ENCODE assay signal across 11 mouse cellular contexts in the genomic region with DNA sequence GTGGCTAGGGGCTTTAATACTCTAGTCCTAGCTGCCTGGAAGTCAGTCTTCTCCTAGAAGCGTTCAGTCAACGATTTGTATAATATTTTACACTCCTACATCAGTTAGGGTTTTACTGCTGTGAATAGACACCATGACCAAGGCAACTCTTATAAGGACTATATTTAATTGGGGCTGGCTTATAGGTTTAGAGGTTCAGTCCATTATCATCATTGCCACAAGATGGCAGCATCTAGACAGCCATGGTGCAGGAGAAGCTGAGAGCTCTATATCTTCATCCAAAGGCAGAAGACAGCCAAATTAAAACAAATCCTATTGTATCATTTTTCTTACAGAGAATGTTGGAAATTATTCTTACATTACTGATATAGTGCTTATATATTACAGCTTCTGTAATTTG.
DNase-seq lines count a peak whose midpoint lies in the region; ATAC-seq and TF ChIP-seq lines count a peak whose summit lies in the region.
"Had no signal": no experiment of that assay in that cellular context is flagged by ENCODE, and none has a peak within 500 bp of the region (broad histone marks: within the 10 kb centered on the region; RNA-seq: fewer than 3 reads in every experiment).

No protein-coding gene starts in this region.

- no peaks in the 10 kb centered on the region for H3K27me3 ChIP-seq in hindbrain, embryonic 11.5 days (ENCODE audit: control insufficient read depth, insufficient read depth, low read length)
- no peaks in the 10 kb centered on the region for H3K27me3 ChIP-seq in hindbrain, embryonic 12.5 days
- H3K27me3 ChIP-seq in midbrain, embryonic 14.5 days (ENCODE audit: control insufficient read depth, insufficient read depth, low read length), result no peaks in the 10 kb centered on the region
- H3K27me3 ChIP-seq in midbrain, embryonic 15.5 days (replicated peaks), result no peaks in the 10 kb centered on the region
- no peaks in the 10 kb centered on the region for H3K27me3 ChIP-seq in stomach, postnatal 0 days (ENCODE audit: control insufficient read depth, insufficient read depth, low read length)
- no peaks in the 10 kb centered on the region for H3K27me3 ChIP-seq in limb, embryonic 10.5 days (ENCODE audit: low read depth, poor library complexity, severe bottlenecking)
- H3K27me3 ChIP-seq: limb, embryonic 13.5 days; megakaryocyte, embryonic 14.5 days had no signal

- H3K9me3 ChIP-seq in hindbrain, embryonic 11.5 days (ENCODE audit: control insufficient read depth, low read length), result no peaks in the 10 kb centered on the region
- H3K9me3 ChIP-seq in hindbrain, embryonic 12.5 days (replicated peaks), result no peaks in the 10 kb centered on the region
- H3K9me3 ChIP-seq in midbrain, embryonic 14.5 days (ENCODE audit: control insufficient read depth, low read length), result no peaks in the 10 kb centered on the region
- no peaks in the 10 kb centered on the region for H3K9me3 ChIP-seq in midbrain, embryonic 15.5 days
- no peaks in the 10 kb centered on the region for H3K9me3 ChIP-seq in stomach, postnatal 0 days (ENCODE audit: control insufficient read depth, low read length)
- no peaks in the 10 kb centered on the region for H3K9me3 ChIP-seq in limb, embryonic 10.5 days (replicated peaks)
- H3K9me3 ChIP-seq: limb, embryonic 13.5 days; megakaryocyte, embryonic 14.5 days had no signal

- H3K4me1 ChIP-seq in hindbrain, embryonic 11.5 days (replicated peaks; ENCODE audit: control insufficient read depth, insufficient read depth, low read length), result no peaks in the 10 kb centered on the region
- H3K4me1 ChIP-seq in hindbrain, embryonic 12.5 days, result no peaks in the 10 kb centered on the region
- H3K4me1 ChIP-seq in midbrain, embryonic 14.5 days (ENCODE audit: control insufficient read depth, insufficient read depth, low read length), result no peaks in the 10 kb centered on the region
- H3K4me1 ChIP-seq in midbrain, embryonic 15.5 days, result no peaks in the 10 kb centered on the region
- no peaks in the 10 kb centered on the region for H3K4me1 ChIP-seq in stomach, postnatal 0 days (replicated peaks; ENCODE audit: control insufficient read depth, insufficient read depth)
- H3K4me1 ChIP-seq in limb, embryonic 10.5 days, result no peaks in the 10 kb centered on the region
- H3K4me1 ChIP-seq: limb, embryonic 13.5 days; megakaryocyte, embryonic 14.5 days had no signal

- no peak for ATAC-seq in hindbrain, embryonic 11.5 days (ENCODE audit: low FRiP score)
- ATAC-seq in hindbrain, embryonic 12.5 days (ENCODE audit: low FRiP score), result no peak
- no peak for ATAC-seq in midbrain, embryonic 14.5 days (ENCODE audit: low FRiP score, low TSS enrichment)
- ATAC-seq in midbrain, embryonic 15.5 days (replicated peaks), result no peak
- no peak for ATAC-seq in stomach, postnatal 0 days (ENCODE audit: low FRiP score, low TSS enrichment)

- no peak for TF ChIP-seq EP300 in stomach, postnatal 0 days (optimal IDR thresholded peaks at IDR 0.05)

- peak; percentile 55 for TF ChIP-seq CTCF in stomach, postnatal 0 days (IDR thresholded peaks at IDR 0.05; ENCODE audit: low read depth)

- H3K4me3 ChIP-seq in hindbrain, embryonic 11.5 days (ENCODE audit: low read depth, low read length), result no peak overlapping the region
- no peak overlapping the region for H3K4me3 ChIP-seq in hindbrain, embryonic 12.5 days
- H3K4me3 ChIP-seq in midbrain, embryonic 14.5 days (replicated peaks; ENCODE audit: low read depth, low read length), result no peak overlapping the region
- no peak overlapping the region for H3K4me3 ChIP-seq in midbrain, embryonic 15.5 days
- no peak overlapping the region for H3K4me3 ChIP-seq in stomach, postnatal 0 days (ENCODE audit: low read depth, low read length)
- H3K4me3 ChIP-seq in limb, embryonic 10.5 days, result no peak overlapping the region
- H3K4me3 ChIP-seq: limb, embryonic 13.5 days; megakaryocyte, embryonic 14.5 days had no signal

- peak; percentile 14 for DNase-seq in hindbrain, embryonic 11.5 days (ENCODE audit: low spot score)
- DNase-seq in midbrain, embryonic 14.5 days, result peak; percentile 51
- DNase-seq in adipocyte (ENCODE audit: low spot score), result peak; percentile 43
- no peak for DNase-seq in stomach, postnatal 0 days (ENCODE audit: low spot score)
- no peak for DNase-seq in limb, embryonic 10.5 days (ENCODE audit: low spot score)
- no peak for DNase-seq in thymus, postnatal 0 days (ENCODE audit: low spot score)
- DNase-seq: gastrocnemius, postnatal 36 days had no signal

- WGBS in hindbrain, embryonic 11.5 days, result 64% methylated on average over 2 of the region's 2 CpGs
- WGBS in hindbrain, embryonic 12.5 days, result 63% methylated on average over 2 of the region's 2 CpGs
- 50% methylated on average over 2 of the region's 2 CpGs for WGBS in midbrain, embryonic 14.5 days
- 76% methylated on average over 2 of the region's 2 CpGs for WGBS in midbrain, embryonic 15.5 days
- 51% methylated on average over 2 of the region's 2 CpGs for WGBS in stomach, postnatal 0 days
- 52% methylated on average over 2 of the region's 2 CpGs for WGBS in limb, embryonic 10.5 days

- no peak overlapping the region for H3K9ac ChIP-seq in hindbrain, embryonic 11.5 days (ENCODE audit: low read depth, low read length)
- no peak overlapping the region for H3K9ac ChIP-seq in hindbrain, embryonic 12.5 days
- H3K9ac ChIP-seq in midbrain, embryonic 14.5 days (replicated peaks; ENCODE audit: low read length), result no peak overlapping the region
- no peak overlapping the region for H3K9ac ChIP-seq in midbrain, embryonic 15.5 days
- H3K9ac ChIP-seq in stomach, postnatal 0 days (ENCODE audit: low read length), result no peak overlapping the region
- H3K9ac ChIP-seq: limb, embryonic 13.5 days had no signal

- H3K4me2 ChIP-seq in hindbrain, embryonic 11.5 days (replicated peaks; ENCODE audit: low read depth, low read length), result no peak overlapping the region
- no peak overlapping the region for H3K4me2 ChIP-seq in hindbrain, embryonic 12.5 days (replicated peaks)
- H3K4me2 ChIP-seq in midbrain, embryonic 14.5 days (ENCODE audit: low read length), result no peak overlapping the region
- no peak overlapping the region for H3K4me2 ChIP-seq in midbrain, embryonic 15.5 days
- H3K4me2 ChIP-seq in stomach, postnatal 0 days (replicated peaks; ENCODE audit: low read depth), result no peak overlapping the region
- H3K4me2 ChIP-seq: limb, embryonic 13.5 days had no signal

- no peak overlapping the region for H3K27ac ChIP-seq in hindbrain, embryonic 11.5 days (ENCODE audit: low read depth, low read length)
- no peak overlapping the region for H3K27ac ChIP-seq in hindbrain, embryonic 12.5 days
- H3K27ac ChIP-seq in midbrain, embryonic 14.5 days (replicated peaks; ENCODE audit: low read depth, low read length), result no peak overlapping the region
- no peak overlapping the region for H3K27ac ChIP-seq in midbrain, embryonic 15.5 days
- no peak overlapping the region for H3K27ac ChIP-seq in stomach, postnatal 0 days (replicated peaks)
- no peak overlapping the region for H3K27ac ChIP-seq in limb, embryonic 10.5 days
- H3K27ac ChIP-seq: limb, embryonic 13.5 days had no signal

- no peaks in the 10 kb centered on the region for H3K36me3 ChIP-seq in hindbrain, embryonic 11.5 days (ENCODE audit: control insufficient read depth, insufficient read depth, low read length)
- peaks cover 8% of the 10 kb centered on the region; the same call in 1 of the 2 replicates for H3K36me3 ChIP-seq in hindbrain, embryonic 12.5 days
- H3K36me3 ChIP-seq in midbrain, embryonic 14.5 days (ENCODE audit: control insufficient read depth, insufficient read depth, low read length), result peaks cover 12% of the 10 kb centered on the region; the same call in 1 of the 2 replicates
- no peaks in the 10 kb centered on the region for H3K36me3 ChIP-seq in midbrain, embryonic 15.5 days (replicated peaks)
- no peaks in the 10 kb centered on the region for H3K36me3 ChIP-seq in stomach, postnatal 0 days (ENCODE audit: control insufficient read depth, insufficient read depth, low read length)
- no peaks in the 10 kb centered on the region for H3K36me3 ChIP-seq in limb, embryonic 10.5 days

Comparison
In these comparisons a context has a peak if more than half of its experiments do, and no peak if none do; other contexts are left out.
1. DNase-seq: peak in hindbrain, embryonic 11.5 days (single experiment), midbrain, embryonic 14.5 days (single experiment) and adipocyte (single experiment); none in stomach, postnatal 0 days (single experiment), limb, embryonic 10.5 days (single experiment) and thymus, postnatal 0 days (single experiment).